Mouse (Mus musculus) MEL (cell line): ENCODE measurements around the gene Rnaseh2b. TPM values are rescaled to one million over a fixed set of nuclear protein-coding genes. Genes with fewer than 3 reads are reported as not detected.

Source experiments
- DNase-seq: peaks from one replicate; pipeline ENCODE4 v3.0.0; 2011; ENCODE audit warnings: low read depth, low spot score
- H3K27ac ChIP-seq: 2 replicates; pipeline ENCODE4 v1.5.1; 2012; ENCODE audit warnings: low read depth, mild to moderate bottlenecking, control low read depth, low read length, moderate library complexity; ENCODE audit not compliant: control insufficient read depth
- H3K27me3 ChIP-seq, 2 experiments: fragments of 150-350 bp in 1 of 2; sonication (generic) in 1 of 2; 2 replicates each; pipeline ENCODE4 v1.6.1; 2012; ENCODE audit warnings: low read length in 2 of 2, mild to moderate bottlenecking in 2 of 2, improper control_type of control experiment in 1 of 2, moderate library complexity in 1 of 2; ENCODE audit not compliant: insufficient read depth in 2 of 2, control insufficient read depth in 1 of 2
- H3K36me3 ChIP-seq, 2 experiments: 2 replicates each; pipeline ENCODE4 v1.6.1; 2012 to 2014; ENCODE audit warnings: low read length in 2 of 2, improper control_type of control experiment in 1 of 2, inconsistent platforms in 1 of 2, mild to moderate bottlenecking in 1 of 2; ENCODE audit not compliant: insufficient read depth in 2 of 2, control insufficient read depth in 1 of 2
- H3K4me1 ChIP-seq, 2 experiments: fragments of 150-350 bp in 1 of 2; sonication (generic) in 1 of 2; 2 replicates each; pipeline ENCODE4 v1.6.1; 2012; ENCODE audit warnings: low read length in 2 of 2, improper control_type of control experiment in 1 of 2, mild to moderate bottlenecking in 1 of 2; ENCODE audit not compliant: insufficient read depth in 2 of 2, control insufficient read depth in 1 of 2
- H3K4me3 ChIP-seq, 2 experiments: fragments of 150-350 bp in 1 of 2; sonication (generic) in 1 of 2; 2 replicates each; pipeline ENCODE4 v1.5.1; 2012; ENCODE audit warnings: low read depth in 2 of 2, low read length in 2 of 2, mild to moderate bottlenecking in 2 of 2, moderate library complexity in 2 of 2, control low read depth in 1 of 2, improper control_type of control experiment in 1 of 2; ENCODE audit not compliant: control insufficient read depth in 1 of 2, insufficient read depth in 1 of 2
- H3K79me2 ChIP-seq: 2 replicates; pipeline ENCODE4 v1.6.1; 2012; ENCODE audit warnings: mild to moderate bottlenecking, low read length, moderate library complexity; ENCODE audit not compliant: control insufficient read depth, poor library complexity, insufficient read depth
- H3K9ac ChIP-seq: 2 replicates; pipeline ENCODE4 v1.6.1; 2012; ENCODE audit warnings: low read depth, mild to moderate bottlenecking, control low read depth, low read length, moderate library complexity; ENCODE audit not compliant: control insufficient read depth, poor library complexity, severe bottlenecking
- H3K9me3 ChIP-seq: fragments of 150-350 bp; sonication (generic); replicated peaks from 2 replicates; pipeline ENCODE4 v1.6.1; 2012; ENCODE audit warnings: mild to moderate bottlenecking, low read length, improper control_type of control experiment, moderate library complexity; ENCODE audit not compliant: insufficient read depth
- BHLHE40 ChIP-seq: IDR thresholded peaks from 2 replicates; pipeline ENCODE4 v1.6.1; 2012; ENCODE audit warnings: low read depth, mild to moderate bottlenecking, inconsistent platforms, low read length, improper control_type of control experiment, borderline replicate concordance
- CHD2 ChIP-seq: IDR thresholded peaks from 2 replicates; pipeline ENCODE4 v1.6.1; 2011; ENCODE audit warnings: low read length, improper control_type of control experiment
- CTCF ChIP-seq, 3 experiments: IDR thresholded peaks in 2 of 3; conservative IDR thresholded peaks in 1 of 3; 2 replicates each; pipeline ENCODE4 v1.5.1; 2011 to 2012; ENCODE audit warnings: low read length in 3 of 3, low read depth in 2 of 3, mild to moderate bottlenecking in 2 of 3, improper control_type of control experiment in 1 of 3, inconsistent platforms in 1 of 3, mixed read lengths in 1 of 3, moderate library complexity in 1 of 3; ENCODE audit not compliant: control insufficient read depth in 1 of 3, insufficient read depth in 1 of 3, poor library complexity in 1 of 3, severe bottlenecking in 1 of 3
- E2F4 ChIP-seq: IDR thresholded peaks from 2 replicates; pipeline ENCODE4 v1.6.1; 2011; ENCODE audit warnings: low read depth, low read length, improper control_type of control experiment, borderline replicate concordance
- ELF1 ChIP-seq: IDR thresholded peaks from 2 replicates; pipeline ENCODE4 v1.6.1; 2014; ENCODE audit warnings: low read depth, mild to moderate bottlenecking, inconsistent platforms, low read length, improper control_type of control experiment, moderate library complexity
- EP300 ChIP-seq, 2 experiments: IDR thresholded peaks; 2 replicates each; pipeline ENCODE4 v1.6.1; 2011; ENCODE audit warnings: improper control_type of control experiment in 2 of 2, low read length in 2 of 2, low read depth in 1 of 2, mild to moderate bottlenecking in 1 of 2
- ETS1 ChIP-seq: IDR thresholded peaks from 2 replicates; pipeline ENCODE4 v1.6.1; 2012; ENCODE audit warnings: low read depth, mild to moderate bottlenecking, inconsistent platforms, low read length, improper control_type of control experiment, moderate library complexity
- GABPA ChIP-seq: IDR thresholded peaks from 2 replicates; pipeline ENCODE4 v1.6.1; 2012; ENCODE audit warnings: low read depth, mild to moderate bottlenecking, inconsistent platforms, low read length, improper control_type of control experiment, moderate library complexity
- GATA1 ChIP-seq: IDR thresholded peaks from 2 replicates; pipeline ENCODE4 v1.6.1; 2011; ENCODE audit warnings: low read depth, low read length, improper control_type of control experiment
- HCFC1 ChIP-seq: IDR thresholded peaks from 2 replicates; pipeline ENCODE4 v1.6.1; 2012; ENCODE audit warnings: low read depth, mild to moderate bottlenecking, inconsistent platforms, low read length, improper control_type of control experiment, moderate library complexity
- JUND ChIP-seq: IDR thresholded peaks from 2 replicates; pipeline ENCODE4 v1.6.1; 2011; ENCODE audit warnings: low read depth, mild to moderate bottlenecking, improper control_type of control experiment, low read length
- KAT2A ChIP-seq: conservative IDR thresholded peaks from 2 replicates; pipeline ENCODE4 v1.6.1; 2012; ENCODE audit warnings: low read depth, low read length, improper control_type of control experiment, inconsistent platforms
- MAFK ChIP-seq: IDR thresholded peaks from 2 replicates; pipeline ENCODE4 v1.6.1; 2011; ENCODE audit warnings: low read depth, mild to moderate bottlenecking, low read length, improper control_type of control experiment, borderline replicate concordance
- MAX ChIP-seq: IDR thresholded peaks from 2 replicates; pipeline ENCODE4 v1.6.1; 2011; ENCODE audit warnings: low read length, improper control_type of control experiment
- MAZ ChIP-seq: IDR thresholded peaks from 2 replicates; pipeline ENCODE4 v1.6.1; 2012; ENCODE audit warnings: low read depth, mild to moderate bottlenecking, inconsistent platforms, low read length, improper control_type of control experiment
- MEF2A ChIP-seq: IDR thresholded peaks from 2 replicates; pipeline ENCODE4 v1.6.1; 2014; ENCODE audit warnings: low read depth, mild to moderate bottlenecking, inconsistent platforms, low read length, improper control_type of control experiment; ENCODE audit not compliant: poor library complexity, insufficient replicate concordance, severe bottlenecking; ENCODE audit errors: extremely low read depth
- MXI1 ChIP-seq: IDR thresholded peaks from 2 replicates; pipeline ENCODE4 v1.6.1; 2011; ENCODE audit warnings: mild to moderate bottlenecking, low read depth, low read length, improper control_type of control experiment
- MYC ChIP-seq: IDR thresholded peaks from 2 replicates; pipeline ENCODE4 v1.6.1; 2011; ENCODE audit warnings: low read depth, mild to moderate bottlenecking, low read length, improper control_type of control experiment, moderate library complexity
- NELFE ChIP-seq: IDR thresholded peaks from 2 replicates; pipeline ENCODE4 v1.6.1; 2011; ENCODE audit warnings: low read depth, low read length, improper control_type of control experiment
- NRF1 ChIP-seq: IDR thresholded peaks from 2 replicates; pipeline ENCODE4 v1.6.1; 2014; ENCODE audit warnings: low read depth, mild to moderate bottlenecking, inconsistent platforms, low read length, improper control_type of control experiment, moderate library complexity; ENCODE audit not compliant: poor library complexity, insufficient read depth, severe bottlenecking
- POLR2A ChIP-seq, 2 experiments: IDR thresholded peaks; 2 replicates each; pipeline ENCODE4 v1.6.1; 2011 to 2012; ENCODE audit warnings: low read length in 2 of 2, mild to moderate bottlenecking in 2 of 2, control low read depth in 1 of 2, improper control_type of control experiment in 1 of 2, low read depth in 1 of 2, moderate library complexity in 1 of 2; ENCODE audit not compliant: control insufficient read depth in 1 of 2, insufficient read depth in 1 of 2, poor library complexity in 1 of 2
- POLR2AphosphoS2 ChIP-seq: IDR thresholded peaks from 2 replicates; pipeline ENCODE4 v1.6.1; 2011; ENCODE audit warnings: low read length, improper control_type of control experiment
- POLR2AphosphoS5 ChIP-seq: IDR thresholded peaks from 2 replicates; pipeline ENCODE4 v1.6.1; 2012; ENCODE audit warnings: low read depth, borderline replicate concordance, mild to moderate bottlenecking, inconsistent platforms, low read length, moderate library complexity, mixed read lengths
- RAD21 ChIP-seq: IDR thresholded peaks from 2 replicates; pipeline ENCODE4 v1.6.1; 2011; ENCODE audit warnings: mild to moderate bottlenecking, low read depth, low read length, improper control_type of control experiment
- SIN3A ChIP-seq: IDR thresholded peaks from 2 replicates; pipeline ENCODE4 v1.6.1; 2012; ENCODE audit warnings: low read length, improper control_type of control experiment, inconsistent platforms
- TBP ChIP-seq: IDR thresholded peaks from 2 replicates; pipeline ENCODE4 v1.8.0; 2011; ENCODE audit warnings: low read depth, low read length, improper control_type of control experiment
- TCF12 ChIP-seq: IDR thresholded peaks from 2 replicates; pipeline ENCODE4 v1.6.1; 2014; ENCODE audit warnings: low read depth, mild to moderate bottlenecking, inconsistent platforms, low read length, improper control_type of control experiment, moderate library complexity
- UBTF ChIP-seq: IDR thresholded peaks from 2 replicates; pipeline ENCODE4 v1.6.1; 2012; ENCODE audit warnings: low read depth, mild to moderate bottlenecking, inconsistent platforms, low read length, improper control_type of control experiment, moderate library complexity, borderline replicate concordance; ENCODE audit not compliant: insufficient read depth
- USF1 ChIP-seq: IDR thresholded peaks from 2 replicates; pipeline ENCODE4 v1.6.1; 2014; ENCODE audit warnings: low read depth, mild to moderate bottlenecking, inconsistent platforms, low read length, improper control_type of control experiment, moderate library complexity
- USF2 ChIP-seq, 2 experiments: IDR thresholded peaks; 2 replicates each; pipeline ENCODE4 v1.6.1; 2011 to 2012; ENCODE audit warnings: improper control_type of control experiment in 2 of 2, low read length in 2 of 2, borderline replicate concordance in 1 of 2, inconsistent platforms in 1 of 2, low read depth in 1 of 2, mild to moderate bottlenecking in 1 of 2; ENCODE audit not compliant: insufficient read depth in 1 of 2
- ZKSCAN1 ChIP-seq: IDR thresholded peaks from 2 replicates; pipeline ENCODE4 v1.6.1; 2012; ENCODE audit warnings: low read depth, mild to moderate bottlenecking, inconsistent platforms, low read length, improper control_type of control experiment, moderate library complexity
- ZMIZ1 ChIP-seq: IDR thresholded peaks from 2 replicates; pipeline ENCODE4 v1.6.1; 2012; ENCODE audit warnings: low read depth, mild to moderate bottlenecking, inconsistent platforms, low read length, improper control_type of control experiment, moderate library complexity
- polyA plus RNA-seq, 2 experiments: library from polyadenylated mRNA; stranded (reverse) in 1 of 2; unstranded in 1 of 2; fragments of >175 nt in 1 of 2; fragments of >200 nt in 1 of 2; gene quantifications; 2 replicates each; pipeline versions ENCODE4 v1.2.1 to v1.2.4; 2012; ENCODE audit warnings: low replicate concordance in 2 of 2, low read depth in 1 of 2; ENCODE audit not compliant: insufficient read length in 2 of 2, insufficient read depth in 1 of 2, missing spikeins in 1 of 2
- total RNA-seq: library from RNA; depleted of rRNA; stranded (reverse); fragments of 300-350 nt; gene quantifications from 2 replicates; pipeline ENCODE4 v1.2.3, GENCODE M21; 2012

The Rnaseh2b gene
- total and polyA plus RNA-seq, 3 experiments: 50.2 to 412 (median 88.2) TPM

DNA sequence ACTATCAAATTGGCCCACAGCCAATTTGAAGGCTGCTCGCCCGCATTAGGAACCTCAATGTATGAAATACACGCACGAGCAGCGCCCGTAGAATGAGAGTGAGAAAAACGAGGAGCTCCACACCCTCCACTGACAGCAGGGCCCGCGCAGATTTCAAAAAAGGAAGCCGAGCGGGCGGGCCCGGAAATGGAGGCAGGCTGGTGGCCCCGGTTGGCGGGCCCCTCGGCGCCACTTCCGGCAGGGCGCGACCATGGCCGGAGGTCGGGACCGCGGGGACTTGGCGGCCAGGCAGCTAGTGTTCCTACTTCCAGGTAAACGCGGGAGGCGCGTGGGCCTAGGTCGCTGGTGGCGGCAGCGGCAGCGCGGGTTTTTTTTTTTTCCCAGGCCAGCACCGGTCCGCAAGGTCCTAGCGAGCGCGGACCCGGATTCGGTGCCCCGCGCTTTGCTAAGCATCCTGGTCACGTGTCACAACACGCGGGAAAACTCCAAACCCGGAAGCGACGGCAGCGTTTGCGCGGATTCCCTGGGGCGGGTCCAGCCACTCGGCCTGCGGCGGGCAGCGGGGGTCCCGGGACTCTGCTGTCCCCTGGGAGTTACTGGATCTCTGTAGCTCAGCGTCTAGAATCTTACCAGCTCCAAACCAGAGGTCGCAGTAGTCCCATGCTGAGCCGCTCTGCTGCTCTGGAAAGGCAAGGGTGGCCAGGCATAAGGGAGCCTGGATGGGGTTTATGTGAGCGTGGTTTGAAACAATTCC is 39.7 kb downstream of the Rnaseh2b start:
- no peaks in the 10 kb centered on the region for H3K27me3 ChIP-seq
- H3K36me3 ChIP-seq: peaks cover 0 to 13% of the 10 kb centered on the region in 2 experiments; a peak in 2 of 4 replicates
- H3K4me1 ChIP-seq: peaks cover 5 to 13% of the 10 kb centered on the region in 2 experiments; a peak in 3 of 4 replicates
- H3K4me3 ChIP-seq: peak overlapping the region; percentile 70 to 93
- H3K27ac ChIP-seq: peak overlapping the region; percentile 94
- peak overlapping the region; percentile 88 for H3K9ac ChIP-seq
- H3K79me2 ChIP-seq: peaks cover 33% of the 10 kb centered on the region
- peak; percentile 92 for DNase-seq
- TF ChIP-seq MAZ: no peak
- TF ChIP-seq UBTF: no peak
- no peak for TF ChIP-seq JUND
- peak; percentile 81 for TF ChIP-seq HCFC1
- peak; percentile 90 for TF ChIP-seq MXI1
- TF ChIP-seq GATA1: no peak
- no peak for TF ChIP-seq MAFK
- TF ChIP-seq RAD21: no peak
- TF ChIP-seq GABPA: no peak
- peak; percentile 93 for TF ChIP-seq ELF1
- 0 out of 2 replicates have a peak, but pooled peaks have one; percentile 36 for TF ChIP-seq BHLHE40
- no peak for TF ChIP-seq EP300 (IDR thresholded peaks at IDR 0.05; ENCODE audit: low read depth in 1 of 2, low read length in 2 of 2)
- 0 out of 2 replicates have a peak, but pooled peaks have one; percentile 16 for TF ChIP-seq KAT2A
- peak; percentile 94 for TF ChIP-seq USF1
- peak; percentile 44; the same call in 1 of the 2 replicates for TF ChIP-seq NRF1
- TF ChIP-seq ETS1: no peak
- TF ChIP-seq CHD2: no peak
- TF ChIP-seq ZMIZ1: 0 out of 2 replicates have a peak, but pooled peaks have one; percentile 17
- TF ChIP-seq POLR2AphosphoS5: no peak
- peak in 1 of 2 experiments; percentile 84; a peak in 3 of 4 replicates for TF ChIP-seq POLR2A (IDR thresholded peaks at IDR 0.05; ENCODE audit: control insufficient read depth in 1 of 2, insufficient read depth in 1 of 2, low read depth in 1 of 2, low read length in 2 of 2, poor library complexity in 1 of 2)
- no peak; the same call in none of the 2 replicates for TF ChIP-seq MYC
- 0 out of 2 replicates have a peak, but pooled peaks have one; percentile 44 for TF ChIP-seq TCF12
- no peak for TF ChIP-seq ZKSCAN1
- peak; percentile 94 for TF ChIP-seq SIN3A
- TF ChIP-seq USF2 (IDR thresholded peaks at IDR 0.05; ENCODE audit: borderline replicate concordance in 1 of 2, insufficient read depth in 1 of 2, low read depth in 1 of 2, low read length in 2 of 2): peak in 1 of 2 experiments; percentile 63; a peak in 1 of 4 replicates
- TF ChIP-seq E2F4: peak; percentile 95
- peak; percentile 78 for TF ChIP-seq TBP
- TF ChIP-seq MAX: peak; percentile 92
- peak; percentile 60; the same call in 1 of the 2 replicates for TF ChIP-seq NELFE
- TF ChIP-seq MEF2A: no peak
- TF ChIP-seq CTCF (IDR thresholded peaks at IDR 0.05 in 2 of 3, conservative IDR thresholded peaks at IDR 0.05 in 1 of 3; ENCODE audit: control insufficient read depth in 1 of 3, insufficient read depth in 1 of 3, low read depth in 2 of 3, low read length in 3 of 3, poor library complexity in 1 of 3, severe bottlenecking in 1 of 3): no peak
- TF ChIP-seq POLR2AphosphoS2: peak; percentile 76
- H3K9me3 ChIP-seq: no peaks in the 10 kb centered on the region
